Mouse (Mus musculus) E14TG2a.4 (cell line): ENCODE results near the gene Ctbp2.

Source experiments
- H3K27me3 ChIP-seq: 2 replicates; pipeline ENCODE4 v1.6.1; 2014; ENCODE audit warnings: low read length, control low read depth; ENCODE audit not compliant: insufficient read depth
- H3K36me3 ChIP-seq: 2 replicates; pipeline ENCODE4 v1.6.1; 2014; ENCODE audit warnings: low read length, control low read depth; ENCODE audit not compliant: insufficient read depth
- H3K4me1 ChIP-seq: replicated peaks from 2 replicates; pipeline ENCODE4 v1.6.1; 2014; ENCODE audit warnings: low read depth, low read length, control low read depth
- H3K4me3 ChIP-seq: replicated peaks from 2 replicates; pipeline ENCODE4 v1.5.1; 2014; ENCODE audit warnings: mild to moderate bottlenecking, low read length
- H3K9me3 ChIP-seq: 2 replicates; pipeline ENCODE4 v1.6.1; 2014; ENCODE audit warnings: low read length, control low read depth
- CTCF ChIP-seq: conservative IDR thresholded peaks from 2 replicates; pipeline ENCODE4 v1.5.1; 2014; ENCODE audit warnings: low read length
- NANOG ChIP-seq: IDR thresholded peaks from 2 replicates; pipeline ENCODE4 v1.6.1; 2014; ENCODE audit warnings: borderline replicate concordance, low read length, mixed read lengths
- POU5F1 ChIP-seq: IDR thresholded peaks from 2 replicates; pipeline ENCODE4 v1.6.1; 2014; ENCODE audit warnings: low read length, borderline replicate concordance

Ctbp2 gene

DNA sequence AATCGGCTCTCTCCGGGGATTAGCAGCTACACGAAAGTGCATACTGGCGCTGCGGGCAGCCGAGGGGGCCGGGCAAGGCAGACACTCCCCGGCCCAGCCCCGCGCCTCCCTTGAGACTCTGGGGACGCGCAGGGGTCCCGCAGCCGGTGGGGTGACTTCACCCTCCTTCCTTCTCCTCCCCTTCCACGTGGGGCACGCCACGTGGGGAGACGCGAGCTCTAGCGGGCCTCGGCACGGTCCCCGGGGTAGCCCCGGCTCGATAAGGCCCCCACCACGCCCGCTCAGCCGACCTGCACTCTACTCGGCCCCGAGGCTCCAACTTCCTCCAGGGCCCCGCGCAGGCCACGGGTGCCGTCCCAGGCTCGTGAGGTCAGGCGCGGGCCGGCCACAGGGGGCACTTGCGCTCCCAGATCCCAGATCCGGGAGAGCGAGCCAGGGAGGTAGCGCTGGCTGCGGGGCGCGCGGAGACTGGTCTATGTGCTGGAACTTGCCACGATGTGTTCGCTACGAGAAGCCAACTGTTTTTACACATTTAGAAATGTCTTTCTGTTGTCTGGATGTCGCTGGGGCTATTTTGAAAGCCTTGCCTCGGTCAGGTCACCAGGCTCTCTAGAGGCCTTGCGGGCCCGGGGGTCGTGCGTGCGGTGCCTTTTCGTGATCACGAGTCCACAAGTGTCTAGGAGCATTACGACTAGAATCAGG is at the start of gene Ctbp2:
Gene Ctbp2 (minus strand): TSS at position 356 of the 702 bp plus-strand sequence.
- TF ChIP-seq CTCF, result no peak
- TF ChIP-seq NANOG, result no peak
- no peak for TF ChIP-seq POU5F1
- H3K9me3 ChIP-seq, result peaks cover 9% of the 10 kb centered on the region
- peaks cover 35% of the 10 kb centered on the region for H3K27me3 ChIP-seq
- H3K4me3 ChIP-seq, result peak within 1 kb of the TSS; percentile 96
- peaks cover 41% of the 10 kb centered on the region for H3K4me1 ChIP-seq
- H3K36me3 ChIP-seq, result peaks cover 10% of the 10 kb centered on the region; the same call in 1 of the 2 replicates

DNA sequence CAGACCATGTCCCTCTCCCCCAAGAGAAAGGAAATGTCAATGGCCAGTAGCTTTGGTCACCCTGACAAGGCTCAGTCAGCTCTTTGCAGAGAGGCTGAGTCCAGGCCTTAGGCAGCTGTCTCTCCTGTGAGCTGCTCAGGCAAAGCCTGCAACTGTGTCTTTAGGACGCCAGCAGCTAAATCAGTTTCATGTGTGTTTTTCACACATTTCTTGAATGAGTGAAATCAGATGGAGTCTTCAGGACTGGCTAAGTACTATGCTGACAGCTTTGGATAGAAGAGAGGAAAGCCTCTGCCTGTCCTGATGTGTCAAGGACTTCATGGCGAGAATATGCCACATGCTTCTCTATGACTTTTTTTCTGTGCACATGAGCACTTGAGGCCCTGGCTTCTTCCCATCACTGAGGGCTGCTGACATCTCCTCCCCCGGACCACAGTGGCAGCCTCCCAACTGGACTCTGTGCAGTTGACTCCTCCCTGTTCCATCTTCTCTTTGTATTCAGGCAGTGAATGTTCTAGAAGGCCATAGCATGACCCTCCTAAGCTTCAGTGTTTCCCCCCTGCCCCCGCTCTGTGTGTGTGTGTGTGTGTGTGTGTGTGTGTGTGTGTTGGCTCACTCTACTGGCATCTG is 47.4 kb upstream of the Ctbp2 start:
- no peaks in the 10 kb centered on the region for H3K4me1 ChIP-seq
- no peak overlapping the region for H3K4me3 ChIP-seq
- H3K36me3 ChIP-seq, result no peaks in the 10 kb centered on the region
- H3K9me3 ChIP-seq, result no peaks in the 10 kb centered on the region
- TF ChIP-seq CTCF, result no peak
- no peak for TF ChIP-seq POU5F1
- no peak for TF ChIP-seq NANOG
- H3K27me3 ChIP-seq, result peaks cover 27% of the 10 kb centered on the region

DNA sequence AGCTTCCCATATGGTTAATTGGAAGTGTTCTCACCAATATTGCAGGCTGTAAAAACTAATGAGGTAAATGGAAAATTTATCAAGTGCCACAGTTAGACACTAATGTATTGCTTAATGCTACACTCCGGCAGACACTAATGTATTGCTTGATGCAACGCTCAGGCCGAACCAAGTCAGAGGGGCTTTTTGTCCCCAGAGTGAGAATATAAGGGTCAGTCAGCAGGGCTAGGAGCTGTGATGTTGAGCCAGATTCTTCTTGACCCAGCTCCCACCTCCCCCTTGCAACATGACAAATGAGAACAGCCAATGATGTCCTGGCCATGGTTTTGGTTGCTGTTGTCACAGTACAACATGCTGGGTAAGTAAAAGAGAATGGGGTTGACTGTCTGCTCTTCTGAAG is 44.8 kb upstream of the Ctbp2 start:
- Histone ChIP-seq H3K4me3 (no peak overlapping the region), H3K36me3 (no peaks in the 10 kb centered on the region), H3K4me1 (no peaks in the 10 kb centered on the region), H3K9me3 (no peaks in the 10 kb centered on the region), H3K27me3 (peaks cover 28% of the 10 kb centered on the region)
- no peak for TF ChIP-seq CTCF

DNA sequence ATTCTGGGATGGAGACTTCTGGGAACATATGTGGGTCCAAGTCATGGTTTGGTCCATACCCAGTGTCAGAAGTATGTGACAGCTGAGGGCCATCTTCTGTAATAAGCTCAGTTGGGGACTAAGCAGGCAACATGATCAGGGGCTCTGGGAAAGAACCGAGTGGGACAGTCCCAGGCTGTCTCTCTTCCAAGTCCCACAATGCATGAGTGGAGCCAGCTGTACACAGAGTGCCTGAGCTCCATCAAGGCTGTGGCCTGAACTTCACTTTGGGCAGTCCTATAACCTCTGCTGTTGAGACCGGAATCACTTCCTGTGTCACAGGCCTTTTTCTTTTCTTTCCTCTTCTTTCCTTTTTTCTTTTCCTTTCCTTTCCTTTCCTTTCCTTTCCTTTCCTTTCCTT is 43.7 kb upstream of the Ctbp2 start:
- Histone ChIP-seq H3K9me3 (no peaks in the 10 kb centered on the region), H3K27me3 (peaks cover 31% of the 10 kb centered on the region), H3K4me3 (no peak overlapping the region), H3K36me3 (no peaks in the 10 kb centered on the region), H3K4me1 (no peaks in the 10 kb centered on the region)
- TF ChIP-seq NANOG, result no peak
- no peak for TF ChIP-seq POU5F1
- TF ChIP-seq CTCF, result no peak

DNA sequence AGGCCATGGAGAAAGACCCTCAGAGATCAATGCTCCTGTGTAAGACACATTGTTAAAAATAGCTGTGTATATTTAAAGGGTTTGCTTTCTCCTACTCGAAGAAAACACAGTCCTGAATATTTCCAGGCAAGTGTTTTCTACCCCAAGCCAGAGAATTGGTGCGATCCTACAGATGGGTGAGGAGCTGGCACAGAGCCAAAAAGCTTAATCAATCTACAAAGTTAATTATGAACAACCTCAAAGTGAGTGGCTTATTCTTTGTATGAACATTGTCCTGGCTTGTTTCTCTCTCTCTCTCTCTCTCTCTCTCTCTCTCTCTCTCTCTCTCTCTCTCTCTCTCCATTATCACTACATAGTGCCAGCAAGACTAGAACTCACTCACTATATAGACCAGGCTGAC is 40.6 kb upstream of the Ctbp2 start:
- no peak overlapping the region for H3K4me3 ChIP-seq
- TF ChIP-seq NANOG, result no peak
- no peak for TF ChIP-seq CTCF
- no peak for TF ChIP-seq POU5F1
- no peaks in the 10 kb centered on the region for H3K9me3 ChIP-seq
- H3K4me1 ChIP-seq, result no peaks in the 10 kb centered on the region
- no peaks in the 10 kb centered on the region for H3K36me3 ChIP-seq
- H3K27me3 ChIP-seq, result peaks cover 34% of the 10 kb centered on the region

DNA sequence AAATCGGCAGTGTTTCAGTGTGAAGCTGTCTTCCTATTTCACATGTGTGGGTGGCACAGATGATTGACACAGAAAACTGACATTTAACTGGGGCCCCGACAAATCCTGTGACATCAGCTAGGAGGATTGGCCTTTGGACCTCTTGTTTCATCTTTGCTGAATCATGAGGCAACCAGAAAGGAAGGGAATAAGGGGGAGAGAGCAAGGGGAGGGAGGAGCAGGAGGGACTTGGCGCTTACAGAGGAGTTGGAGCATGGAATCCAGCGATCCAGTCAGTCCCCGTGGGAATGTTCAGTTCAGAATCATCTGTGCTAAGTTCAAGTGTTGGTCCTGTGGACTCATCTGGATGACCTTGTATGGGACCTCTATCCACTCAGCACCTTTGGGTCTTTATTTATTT is 38.9 kb upstream of the Ctbp2 start:
- H3K36me3 ChIP-seq, result no peaks in the 10 kb centered on the region
- H3K27me3 ChIP-seq, result peaks cover 37% of the 10 kb centered on the region
- no peaks in the 10 kb centered on the region for H3K9me3 ChIP-seq
- H3K4me1 ChIP-seq, result no peaks in the 10 kb centered on the region
- TF ChIP-seq POU5F1, result no peak
- no peak for TF ChIP-seq CTCF
- no peak for TF ChIP-seq NANOG
- H3K4me3 ChIP-seq, result no peak overlapping the region

DNA sequence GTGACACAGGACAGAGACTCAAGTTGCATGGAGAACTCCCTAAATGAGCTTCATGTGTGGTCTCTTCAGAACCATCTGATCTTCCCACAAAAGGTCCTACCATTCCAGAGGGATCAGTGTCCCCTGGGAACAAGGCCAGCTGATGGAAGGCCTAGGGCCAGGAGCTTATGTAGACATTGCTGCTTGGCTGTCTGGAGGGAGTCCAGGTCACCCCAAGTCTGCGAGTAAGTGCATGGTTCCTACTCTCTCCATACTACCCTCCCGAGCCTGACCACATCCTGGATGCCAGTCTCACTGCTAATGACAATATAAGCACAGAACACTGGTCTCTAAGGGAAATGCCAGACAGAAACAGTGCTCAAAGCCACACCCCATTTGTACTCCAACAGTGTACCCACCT is 38.0 kb upstream of the Ctbp2 start:
- peaks cover 28% of the 10 kb centered on the region for H3K27me3 ChIP-seq
- H3K4me1 ChIP-seq, result no peaks in the 10 kb centered on the region
- H3K9me3 ChIP-seq, result no peaks in the 10 kb centered on the region
- H3K36me3 ChIP-seq, result no peaks in the 10 kb centered on the region
- H3K4me3 ChIP-seq, result no peak overlapping the region
- TF ChIP-seq CTCF, result no peak
- no peak for TF ChIP-seq POU5F1
- TF ChIP-seq NANOG, result no peak

DNA sequence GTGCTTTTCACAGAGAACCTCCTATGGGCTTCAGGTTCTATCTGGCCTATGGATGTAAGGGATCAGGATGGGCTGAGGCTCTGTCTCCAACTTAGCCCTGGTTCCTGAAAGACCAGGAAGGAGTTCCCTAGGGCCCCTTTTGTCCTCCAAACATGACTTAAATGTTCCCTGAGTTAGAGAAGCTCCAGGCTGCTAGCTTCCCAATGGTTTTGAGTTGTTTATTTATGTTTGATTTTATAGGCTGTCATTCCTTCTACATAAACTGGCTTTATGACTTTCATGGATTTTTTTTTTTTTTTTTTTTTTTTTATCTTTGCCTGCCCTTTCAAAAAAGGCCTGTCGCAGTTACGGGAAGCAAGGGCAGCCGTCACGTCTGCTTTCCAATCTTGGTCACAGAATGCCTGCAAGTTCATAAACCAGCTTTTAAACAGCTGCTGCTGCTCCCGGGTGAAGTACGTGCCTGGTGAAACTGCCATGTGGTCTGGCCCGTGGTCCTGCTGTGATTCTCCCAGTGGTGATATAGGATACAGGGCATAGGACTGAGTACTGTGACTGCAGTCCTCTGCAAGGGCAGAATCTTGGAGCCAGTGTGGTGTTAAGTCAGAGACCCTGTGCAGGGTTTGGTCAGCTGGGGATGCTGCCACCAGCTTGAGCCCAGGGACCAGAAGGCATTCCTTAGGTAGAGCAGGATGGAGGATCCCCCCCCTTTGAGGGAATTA is 37.4 kb upstream of the Ctbp2 start:
- Histone ChIP-seq H3K27me3 (peaks cover 22% of the 10 kb centered on the region), H3K36me3 (no peaks in the 10 kb centered on the region), H3K9me3 (no peaks in the 10 kb centered on the region), H3K4me3 (no peak overlapping the region), H3K4me1 (no peaks in the 10 kb centered on the region)
- TF ChIP-seq CTCF (no peak), NANOG (no peak), POU5F1 (no peak)
